Mouse (Mus musculus): ENCODE results near the gene Mrps27.

The Mrps27 gene

DNA sequence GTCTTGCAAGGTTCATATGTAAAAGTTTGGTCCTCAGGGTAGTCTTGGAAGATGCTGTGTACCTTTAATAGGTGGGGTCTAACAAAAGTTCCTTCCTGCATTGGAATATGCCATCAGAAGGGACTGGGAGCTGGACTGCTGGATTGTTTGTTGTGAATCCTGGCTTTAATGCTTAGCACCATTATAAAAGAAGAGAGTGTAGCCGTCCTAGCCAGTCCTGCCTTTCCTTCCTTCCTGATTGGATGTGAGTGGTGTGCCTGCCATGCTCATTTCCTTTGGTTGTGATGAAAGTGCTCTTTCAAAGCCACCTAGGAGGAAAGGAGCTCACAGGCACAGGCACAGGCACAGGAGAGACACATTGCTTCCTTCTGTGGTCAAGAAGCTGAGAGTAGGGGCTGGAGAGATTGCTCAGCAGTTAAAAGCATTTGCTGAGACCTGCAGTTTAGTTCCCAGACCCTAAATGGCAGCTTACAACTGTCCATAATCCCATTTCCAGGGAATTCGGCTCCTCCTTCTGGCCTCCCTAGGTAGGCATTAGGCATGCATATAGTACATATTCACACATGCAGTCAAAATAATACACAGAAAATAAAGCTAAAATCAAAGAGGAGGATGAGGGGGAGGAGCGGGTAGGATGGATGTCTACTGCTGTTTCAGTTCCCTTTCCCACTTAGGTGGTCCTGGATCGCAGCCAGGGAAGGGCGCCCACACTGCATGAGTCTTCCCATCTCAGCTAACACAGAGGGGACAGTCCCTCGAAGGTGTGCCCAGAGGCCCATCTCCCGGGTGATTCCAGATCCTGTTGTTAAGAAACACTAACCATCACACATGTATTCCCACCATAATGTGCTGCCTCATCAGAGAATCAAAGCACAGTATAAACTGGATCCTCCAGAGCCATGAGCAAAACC lies 43.6 kb downstream of the Mrps27 start:
- DNase-seq (ENCODE audit: low spot score): no peak

DNA sequence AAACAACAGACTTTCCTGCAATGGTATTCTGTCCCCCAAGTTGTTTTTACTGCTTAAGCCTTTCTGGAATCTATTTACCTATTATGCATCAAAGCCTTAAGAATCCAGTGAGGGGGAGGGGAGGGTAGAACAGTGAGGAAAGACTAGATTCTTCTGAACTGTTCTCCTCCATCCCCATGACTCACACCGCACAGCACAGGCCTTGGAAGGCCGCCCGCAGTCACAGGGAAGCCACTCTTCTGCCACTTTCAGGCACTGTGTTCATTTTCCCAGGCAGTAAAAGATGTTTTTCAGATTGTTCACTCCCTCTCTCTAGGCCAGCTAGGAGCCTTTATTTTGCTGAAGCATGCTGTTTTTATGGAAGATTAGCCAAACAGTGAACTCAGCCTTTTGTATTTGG lies 46.8 kb downstream of the Mrps27 start:
- peak; percentile 64 for DNase-seq (ENCODE audit: low spot score)

DNA sequence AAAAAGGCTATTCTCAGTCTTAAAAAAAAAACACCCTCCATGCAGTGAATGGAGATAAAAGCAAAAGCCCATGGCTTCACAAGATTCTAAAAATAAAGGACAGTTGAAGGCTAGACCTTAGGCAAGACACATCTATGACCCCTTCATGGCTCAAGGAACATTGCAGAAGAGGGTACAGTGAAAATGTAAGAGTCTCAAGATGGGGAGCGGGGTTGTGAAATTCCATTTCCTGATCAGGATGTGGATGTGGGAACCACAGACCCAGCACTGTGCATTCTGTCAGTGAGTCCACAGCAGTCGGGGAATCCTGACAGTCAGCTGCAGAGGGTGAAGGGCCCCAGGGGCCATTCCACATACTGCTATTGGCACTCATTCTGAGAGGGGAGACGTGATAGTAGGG lies 48.5 kb downstream of the Mrps27 start:
- DNase-seq (ENCODE audit: low spot score): no peak

DNA sequence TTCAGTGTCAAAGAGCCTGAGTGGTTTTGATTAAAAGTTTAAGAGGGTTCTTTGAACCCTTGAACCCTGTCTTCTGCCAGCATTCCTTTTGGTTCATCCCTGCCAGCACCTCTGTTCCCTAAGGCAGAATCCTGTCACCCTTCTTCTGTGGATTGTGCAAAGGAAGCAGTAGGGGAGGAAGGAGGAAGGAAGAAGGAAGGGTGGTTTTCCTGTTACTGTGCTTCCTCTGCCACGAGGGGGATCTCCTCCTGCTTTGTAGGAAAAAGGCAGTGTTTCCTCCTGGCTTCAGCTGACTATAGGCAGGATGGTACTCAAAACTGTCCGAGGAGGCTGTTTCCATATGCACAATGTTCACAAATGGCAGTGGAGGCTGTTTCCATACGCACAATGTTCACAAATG lies 50.1 kb downstream of the Mrps27 start:
- no peak for DNase-seq (ENCODE audit: low spot score)

DNA sequence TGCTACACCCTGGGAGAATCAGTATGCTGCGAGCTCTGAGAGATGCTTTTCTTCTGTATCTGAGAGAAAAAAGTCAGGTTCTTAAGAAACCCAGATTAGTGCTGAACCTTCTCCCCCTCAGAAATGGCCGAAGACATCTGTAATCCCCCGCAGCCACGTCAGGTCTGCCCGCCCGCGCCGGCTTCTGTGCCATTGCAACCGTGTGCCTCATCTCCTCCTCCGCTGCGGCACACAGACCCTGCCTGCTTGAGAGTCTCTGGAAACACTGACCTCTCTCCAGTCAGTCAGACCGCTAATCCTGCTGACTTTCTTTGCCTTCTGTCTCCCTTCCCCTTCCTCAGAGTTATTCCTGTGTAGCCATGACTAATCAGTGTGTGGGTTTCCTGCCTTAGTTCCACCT lies 50.9 kb downstream of the Mrps27 start:
- no peak for DNase-seq (ENCODE audit: low spot score)

DNA sequence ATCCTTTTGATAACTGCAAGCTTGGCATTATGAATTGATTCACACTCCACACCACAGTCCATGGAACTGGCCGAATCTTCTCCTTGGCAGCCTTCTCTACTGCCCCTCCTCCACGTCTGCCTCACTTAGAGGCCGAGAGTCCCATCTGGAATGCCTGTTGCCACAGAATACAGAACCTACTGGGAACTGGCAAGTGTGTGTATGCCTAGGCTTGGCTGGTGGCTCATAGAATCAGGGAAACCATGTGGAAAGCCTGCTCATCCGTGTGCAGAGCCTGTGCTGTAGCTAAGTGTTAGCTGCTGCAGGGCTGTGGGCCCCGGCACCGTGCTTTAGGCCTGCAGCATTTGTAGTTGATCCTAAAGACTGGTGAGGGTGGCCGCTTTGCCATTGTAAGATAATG lies 52.6 kb downstream of the Mrps27 start:
- no peak for DNase-seq (ENCODE audit: low spot score)

DNA sequence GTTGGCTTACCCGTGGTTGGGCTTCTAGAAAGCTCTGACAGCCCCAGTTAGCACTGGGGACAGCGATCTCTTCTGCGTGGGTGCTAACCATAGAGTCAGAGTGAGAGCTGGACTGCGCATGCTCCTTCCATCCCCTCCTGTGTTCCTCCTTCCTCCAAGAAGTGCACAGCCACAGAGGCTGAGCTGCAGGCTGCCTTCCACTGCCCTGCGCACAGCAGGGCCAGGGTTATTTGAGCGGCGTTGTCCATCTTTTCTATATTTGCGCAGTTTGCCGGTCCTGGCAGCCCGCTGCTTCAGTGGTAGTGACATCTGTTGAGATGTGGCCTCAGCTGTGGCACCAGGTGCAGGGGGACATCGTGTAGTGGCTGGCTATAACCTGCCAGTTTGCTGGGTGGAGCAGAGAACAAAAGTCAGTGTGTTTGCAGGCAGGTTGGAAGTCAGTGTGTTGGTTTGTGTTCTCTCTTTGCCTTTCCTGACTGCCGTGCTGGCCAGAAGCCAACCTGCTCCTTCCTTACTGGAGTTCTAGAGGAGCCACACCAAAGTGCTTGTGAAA lies 53.6 kb downstream of the Mrps27 start:
- peak; percentile 61 for DNase-seq (ENCODE audit: low spot score)

DNA sequence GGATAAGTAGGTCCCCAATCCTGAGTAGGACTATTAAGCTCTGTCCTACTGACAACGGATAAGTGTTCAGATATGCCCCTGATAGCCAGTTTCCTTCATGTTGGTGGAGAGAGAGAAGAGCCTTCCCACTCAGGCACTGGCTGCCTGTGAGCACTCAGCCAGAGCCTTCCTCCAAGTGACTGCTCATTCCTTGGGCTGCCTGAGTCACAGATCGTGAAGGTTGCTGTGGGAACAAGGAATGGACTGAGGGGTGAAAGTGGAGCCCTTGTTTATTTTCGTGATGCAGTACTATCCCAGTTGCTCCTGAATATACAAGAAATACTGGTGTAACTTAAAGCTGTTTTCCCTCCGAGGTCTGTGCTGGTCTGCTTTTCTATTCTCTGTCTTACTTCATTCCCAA lies 54.8 kb downstream of the Mrps27 start:
- no peak for DNase-seq (ENCODE audit: low spot score)

DNA sequence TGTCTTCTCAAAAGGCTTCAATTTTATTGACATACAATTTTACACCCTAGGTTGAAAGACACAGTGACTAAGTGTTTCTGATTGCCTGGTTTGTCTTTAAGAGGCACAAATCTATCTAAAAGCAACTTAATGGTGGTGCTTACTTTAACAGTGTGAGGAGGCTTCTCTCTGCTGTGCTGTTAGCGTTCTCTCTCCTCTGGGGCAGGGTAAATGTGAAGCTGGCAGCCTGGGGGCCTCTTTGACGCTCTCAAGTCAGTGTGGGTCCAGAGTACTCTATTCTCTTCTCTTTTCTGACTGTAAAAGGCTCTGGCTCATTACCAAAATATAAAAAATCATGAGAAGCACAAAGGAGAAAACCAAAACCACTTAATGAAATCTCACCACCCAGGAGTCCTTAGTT lies 64.6 kb downstream of the Mrps27 start:
- DNase-seq (ENCODE audit: low spot score): no peak

DNA sequence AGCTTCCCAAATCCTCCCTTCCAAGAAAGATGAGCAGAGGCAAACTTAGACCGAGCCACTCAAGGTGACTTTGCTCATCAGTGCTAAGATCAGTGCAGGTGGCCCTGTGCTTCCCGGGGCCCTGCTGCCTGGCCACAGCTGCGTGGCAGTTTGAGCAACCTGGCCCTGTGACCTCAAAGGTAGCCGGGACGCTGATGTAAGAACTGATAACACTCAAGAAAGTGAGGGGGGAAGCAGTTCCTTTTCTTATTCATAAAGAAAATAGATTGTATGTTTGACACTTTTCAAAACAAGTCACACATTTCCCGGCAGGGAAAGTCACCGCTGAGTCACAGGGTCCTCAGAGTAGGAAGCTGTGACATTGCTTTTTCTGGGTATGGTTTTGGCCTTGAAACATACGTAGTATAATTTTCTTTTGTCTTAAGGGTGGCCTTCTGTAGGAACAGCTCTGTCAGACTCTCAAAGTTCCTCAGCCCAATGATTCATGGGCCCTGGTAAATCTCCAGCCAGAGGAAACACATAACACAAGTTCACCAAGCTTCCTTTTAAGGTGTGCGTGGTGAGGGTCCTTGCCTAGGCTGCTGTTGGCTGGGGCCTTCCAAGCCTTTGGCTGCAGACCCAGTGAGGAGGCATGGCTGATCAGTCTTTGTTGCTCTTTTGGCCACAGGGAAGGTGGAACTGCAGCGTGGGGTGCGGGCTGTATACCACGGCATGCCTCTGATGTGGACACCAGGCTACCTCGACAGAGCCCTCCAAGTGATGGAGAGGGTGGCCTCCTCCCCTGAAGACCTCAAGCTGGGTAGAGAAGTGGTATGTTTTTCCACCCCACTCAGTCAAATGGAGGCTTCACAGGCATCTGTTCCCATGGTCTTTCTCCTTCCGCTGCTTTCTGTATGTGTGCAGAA lies 66.3 kb downstream of the Mrps27 start:
- no peak for DNase-seq (ENCODE audit: low spot score)

DNA sequence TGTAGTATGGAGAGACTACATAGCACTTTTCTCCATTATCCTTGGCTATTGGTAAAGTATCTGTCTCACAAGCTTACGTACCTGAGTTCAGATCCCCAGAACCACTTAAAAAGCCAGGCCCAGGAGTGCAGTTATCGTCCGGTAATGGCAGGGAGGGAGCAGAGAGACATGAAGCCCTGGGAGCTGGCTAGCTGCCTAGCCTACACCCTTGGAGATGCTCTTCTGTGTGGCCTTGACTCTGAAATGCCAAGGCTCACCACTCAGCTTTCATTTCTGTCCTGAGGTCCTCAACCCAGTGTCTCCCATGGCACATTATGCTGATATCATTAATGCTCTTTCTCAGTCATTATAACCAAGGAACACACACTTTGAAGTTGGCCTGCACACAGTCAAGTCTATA lies 67.2 kb downstream of the Mrps27 start:
- DNase-seq (ENCODE audit: low spot score): no peak

DNA sequence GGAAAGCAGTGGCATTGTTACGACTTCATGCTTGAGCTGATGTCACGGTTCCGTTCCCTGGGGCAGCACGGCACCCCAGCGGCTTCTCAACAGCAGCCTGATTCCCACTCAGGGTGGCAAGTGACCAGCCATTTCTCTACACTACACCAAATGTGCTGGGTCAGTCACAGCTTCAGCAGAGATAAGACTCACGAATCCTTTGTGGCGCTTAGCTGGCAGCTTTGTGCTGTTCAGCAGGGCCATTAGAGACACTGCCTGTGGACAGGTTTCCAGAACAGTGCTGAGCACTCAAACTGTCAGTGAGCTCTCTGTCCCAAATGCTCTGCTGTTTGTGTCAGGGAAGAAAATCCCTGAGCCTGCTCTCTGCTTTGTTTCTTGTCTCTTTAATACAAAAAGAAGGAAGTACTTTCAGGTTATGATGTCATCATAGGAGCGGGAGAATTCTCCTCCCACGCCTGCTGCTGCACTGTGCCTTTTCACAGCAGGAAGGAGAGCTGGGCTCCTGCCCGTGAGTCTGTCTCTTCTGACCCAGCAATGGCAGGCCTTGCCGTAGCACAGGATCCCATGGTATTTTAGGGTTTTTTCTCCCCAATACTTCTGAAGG lies 68.0 kb downstream of the Mrps27 start:
- DNase-seq (ENCODE audit: low spot score): no peak

DNA sequence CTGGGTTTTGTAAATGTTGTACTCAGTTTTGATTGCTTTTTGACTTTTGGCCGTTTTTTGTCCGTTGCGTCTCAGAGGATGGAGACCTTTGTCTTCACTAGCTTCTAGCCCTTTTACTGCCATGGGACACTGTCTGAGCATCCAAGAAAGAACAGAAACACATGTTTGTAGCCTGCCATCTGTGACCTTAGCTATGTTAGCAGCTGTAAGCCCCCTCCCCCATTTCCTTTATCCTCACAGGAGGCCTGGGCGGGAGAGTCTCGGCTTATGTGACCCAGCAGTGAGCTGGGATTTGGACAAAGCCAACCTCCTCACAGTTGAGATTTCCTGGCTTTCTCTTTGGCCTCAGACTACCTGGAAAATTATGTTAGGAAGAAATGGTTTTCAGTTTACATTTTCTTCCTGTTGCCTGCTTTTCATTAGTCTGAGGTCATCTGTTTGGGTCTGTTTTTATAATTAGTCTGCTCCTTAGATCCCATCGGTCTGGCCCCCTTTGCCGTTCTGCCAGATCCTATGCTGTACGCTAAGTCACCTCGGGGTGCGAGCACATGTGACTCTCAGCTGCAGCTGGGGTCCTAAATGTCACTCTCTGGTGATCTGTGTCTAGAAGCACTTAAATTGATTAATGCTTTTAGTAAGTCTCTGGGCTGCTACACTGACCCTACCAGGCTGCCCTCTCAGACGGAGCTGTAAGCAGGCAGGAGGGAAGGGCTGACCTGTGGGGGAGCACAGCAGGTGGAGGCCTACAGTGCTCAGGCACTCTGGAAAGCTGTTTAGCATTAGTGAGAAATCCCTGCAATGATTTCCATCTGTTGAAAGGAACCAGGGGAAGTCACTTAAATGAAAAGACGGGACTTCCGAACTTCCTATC lies 69.1 kb downstream of the Mrps27 start:
- no peak for DNase-seq (ENCODE audit: low spot score)

DNA sequence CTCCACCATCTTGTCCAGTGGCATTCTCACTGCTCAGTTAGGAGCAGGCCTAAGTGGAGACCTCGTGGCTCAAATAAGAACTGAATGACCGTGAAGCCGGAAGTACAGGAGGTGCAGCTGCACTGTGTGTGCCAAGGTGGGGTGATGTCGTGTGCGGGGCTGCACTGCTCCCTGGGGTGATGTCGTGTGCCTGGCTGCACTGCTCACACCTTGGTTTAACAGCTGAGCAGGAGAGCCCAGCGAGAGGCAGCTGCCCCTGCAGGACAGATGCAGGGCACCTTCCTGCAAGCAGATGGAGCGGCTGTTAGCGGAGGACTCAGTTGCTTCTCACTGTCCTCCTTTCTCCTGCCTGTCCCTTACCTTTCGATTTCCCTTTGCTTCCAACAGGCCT lies 69.8 kb downstream of the Mrps27 start:
- DNase-seq (ENCODE audit: low spot score): no peak

DNA sequence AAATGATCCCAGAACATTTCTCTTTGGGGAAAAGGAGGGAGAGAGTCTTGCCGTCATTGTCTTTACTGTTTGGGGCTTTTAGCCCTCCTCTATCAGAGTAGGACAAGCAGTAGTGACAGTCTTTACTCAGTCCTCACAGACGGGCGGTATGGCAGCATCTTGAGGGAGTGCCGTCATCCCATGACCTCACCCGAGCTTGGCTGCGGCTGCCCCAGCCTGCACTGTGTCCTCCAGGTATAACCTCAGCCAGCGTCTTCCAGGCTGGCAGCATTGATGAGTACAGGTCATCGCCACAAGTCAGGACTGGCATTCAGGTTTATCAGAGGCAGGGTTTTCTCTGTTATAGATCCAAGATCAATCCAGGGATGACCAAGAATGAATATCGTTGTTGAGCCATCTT lies 72.0 kb downstream of the Mrps27 start:
- no peak for DNase-seq (ENCODE audit: low spot score)

DNA sequence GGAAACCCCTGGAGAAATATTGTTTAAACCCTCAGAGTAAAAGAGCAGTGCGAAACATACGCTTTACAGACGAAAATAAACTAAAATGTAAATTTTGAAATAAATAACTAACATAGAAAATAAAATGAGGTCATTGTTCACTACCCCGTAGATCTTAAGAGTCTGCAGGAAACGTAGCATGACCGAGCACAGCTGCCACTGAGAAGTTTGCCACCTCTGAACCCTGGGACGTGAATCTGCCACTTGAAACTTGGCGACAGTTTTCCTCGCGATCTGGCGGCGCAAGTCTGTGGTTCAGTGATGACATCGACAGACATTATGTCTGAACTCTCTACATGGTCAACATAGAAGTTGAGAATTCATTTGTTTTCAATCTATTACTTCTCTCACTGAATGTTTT lies 79.0 kb downstream of the Mrps27 start:
- no peak for DNase-seq (ENCODE audit: low spot score)

DNA sequence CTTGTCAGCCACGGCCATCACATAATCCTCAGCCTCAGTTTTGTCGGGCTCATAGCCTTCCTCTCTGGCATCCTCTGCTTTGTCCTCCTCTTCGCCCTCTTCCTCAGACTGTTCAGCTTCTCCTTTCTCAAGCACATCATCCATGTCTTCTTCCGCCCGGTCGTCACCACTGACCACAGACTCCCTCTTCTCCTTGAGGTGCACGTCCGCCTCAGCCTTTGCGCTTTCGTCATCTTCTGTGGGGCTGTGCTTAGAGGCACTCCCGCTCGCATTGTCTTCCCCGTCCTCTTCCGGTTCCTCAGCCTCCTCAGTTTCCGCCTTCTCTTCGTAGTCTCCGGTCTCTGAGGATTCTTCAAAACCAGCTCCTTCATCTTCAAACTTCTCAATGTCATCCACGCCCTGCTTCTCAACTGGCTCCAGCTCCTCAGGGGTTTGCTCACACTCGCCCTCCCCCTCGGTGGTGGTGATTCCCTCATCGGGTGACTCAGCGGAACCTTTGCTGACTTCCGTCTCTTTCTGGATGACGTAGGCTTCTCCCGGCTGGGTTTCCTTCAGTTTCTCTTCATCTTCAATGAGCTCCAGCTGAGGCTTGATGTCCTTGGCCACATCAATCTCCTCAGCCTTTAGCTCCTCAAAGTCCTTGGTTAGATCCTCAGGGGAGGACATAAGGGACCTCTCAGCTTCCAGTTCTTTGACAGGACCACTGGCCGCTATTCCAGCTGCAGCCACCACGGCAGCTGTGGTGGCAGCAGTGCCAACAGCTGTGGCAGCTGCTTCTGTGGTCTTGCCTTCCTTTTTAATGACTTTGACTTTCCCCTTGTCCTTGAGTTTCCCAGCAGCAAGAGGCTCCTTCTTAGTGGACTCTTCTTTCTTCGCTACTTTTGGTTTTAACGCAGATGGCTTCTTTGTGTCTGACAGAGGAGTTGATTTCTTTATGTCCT lies 88.8 kb downstream of the Mrps27 start:
- DNase-seq (ENCODE audit: low spot score): no peak

DNA sequence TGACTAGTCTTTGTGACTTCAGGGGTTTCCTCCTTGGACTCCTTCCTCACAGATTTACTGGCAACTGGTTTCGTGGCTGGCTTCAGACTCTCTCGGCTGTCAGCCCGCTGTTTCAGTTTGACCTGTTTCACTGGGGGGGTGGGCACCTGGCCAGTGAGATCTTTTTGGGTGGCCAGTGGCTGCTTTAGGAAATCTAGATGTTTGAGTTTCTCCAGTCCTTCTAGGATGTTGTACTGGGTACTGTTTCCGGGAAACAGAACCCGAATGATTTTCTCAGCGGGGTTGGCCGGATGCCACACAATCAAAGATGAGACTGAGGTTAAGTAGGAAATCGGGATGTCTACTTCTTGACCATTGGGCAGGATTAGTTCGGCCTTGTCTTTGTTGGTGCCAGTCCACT lies 89.9 kb downstream of the Mrps27 start:
- DNase-seq (ENCODE audit: low spot score): no peak

DNA sequence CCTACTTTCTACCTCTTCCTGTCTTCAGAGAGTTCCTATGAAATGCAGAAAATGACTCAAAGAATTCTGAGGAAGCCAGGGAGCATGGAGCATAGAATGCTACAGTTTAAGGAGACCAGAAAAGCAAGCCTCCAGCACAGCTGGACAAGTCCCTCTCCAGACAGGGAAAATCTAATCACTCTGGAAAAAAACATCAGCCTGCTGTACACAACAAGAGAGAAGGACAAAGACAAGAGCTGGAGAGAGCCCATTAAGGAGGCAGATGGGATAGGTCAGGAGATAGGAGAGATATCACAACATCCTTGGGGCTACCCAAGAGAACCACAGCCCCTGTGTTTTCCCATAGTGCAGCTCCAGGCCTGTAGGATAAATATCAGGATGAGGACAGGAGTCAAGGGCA lies 92.5 kb downstream of the Mrps27 start:
- no peak for DNase-seq (ENCODE audit: low spot score)

DNA sequence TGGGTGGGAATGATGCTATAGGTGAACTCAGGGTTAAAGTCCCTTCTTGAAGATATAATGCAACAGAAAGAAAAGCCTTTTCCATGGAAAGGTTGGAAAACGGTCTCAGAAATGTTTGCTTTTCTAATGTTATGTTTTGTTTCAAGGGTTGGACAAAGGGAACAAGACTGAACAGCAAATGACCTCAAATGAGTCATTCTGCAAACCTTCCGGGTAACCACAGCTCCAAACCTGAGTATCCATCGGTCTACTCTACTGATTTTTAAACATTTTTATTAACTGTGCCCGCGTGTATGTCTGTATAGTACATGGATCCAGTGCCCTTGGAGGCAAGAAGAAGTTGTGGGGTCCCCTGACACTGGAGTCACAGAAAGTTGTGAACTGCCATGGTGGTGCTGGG lies 94.8 kb downstream of the Mrps27 start:
- DNase-seq (ENCODE audit: low spot score): no peak

Data from testis, postnatal 10 days (tissue).